Mouse (Mus musculus): ENCODE data around the gene Jag2. TPM values are rescaled to one million over a fixed set of nuclear protein-coding genes. Genes with fewer than 3 reads are reported as not detected.

Jag2 gene
- polyA plus RNA-seq, 1 experiment from 2014 or later, result 3.7 TPM

DNA sequence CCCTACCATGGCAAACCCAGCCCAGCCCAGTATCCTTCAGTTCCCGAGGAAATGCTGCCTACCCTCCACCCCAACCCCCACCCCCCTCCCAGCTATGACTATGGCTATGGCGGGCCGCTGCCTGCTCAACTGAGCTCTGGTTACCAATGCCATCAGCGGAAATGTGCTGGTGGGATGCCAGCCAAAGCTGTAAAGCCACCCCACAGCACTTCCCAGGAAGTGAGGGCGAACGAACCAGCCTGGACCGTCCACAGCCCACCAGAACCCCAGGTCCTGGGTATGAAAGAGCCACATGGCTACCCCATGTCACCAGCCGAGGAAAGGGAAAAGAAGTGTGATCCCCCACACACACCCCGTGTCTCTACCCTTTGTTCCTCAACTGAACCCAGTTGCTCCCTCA is 11.1 kb upstream of the Jag2 start:
- 77% methylated on average over 9 of the region's 9 CpGs for WGBS
- Histone ChIP-seq H3K36me3 (no peaks in the 10 kb centered on the region), H3K9ac (no peak overlapping the region), H3K27ac (no peak overlapping the region), H3K4me3 (no peak overlapping the region), H3K9me3 (replicated peaks) (no peaks in the 10 kb centered on the region), H3K4me2 (peak overlapping the region; percentile 90), H3K4me1 (replicated peaks) (peaks cover 24% of the 10 kb centered on the region), H3K27me3 (0 out of 2 replicates have a peak, but pooled peaks cover 7% of the 10 kb centered on the region)
- no peak for ATAC-seq (replicated peaks; ENCODE audit: insufficient number of reproducible peaks, insufficient read depth, low FRiP score, low read depth)

DNA sequence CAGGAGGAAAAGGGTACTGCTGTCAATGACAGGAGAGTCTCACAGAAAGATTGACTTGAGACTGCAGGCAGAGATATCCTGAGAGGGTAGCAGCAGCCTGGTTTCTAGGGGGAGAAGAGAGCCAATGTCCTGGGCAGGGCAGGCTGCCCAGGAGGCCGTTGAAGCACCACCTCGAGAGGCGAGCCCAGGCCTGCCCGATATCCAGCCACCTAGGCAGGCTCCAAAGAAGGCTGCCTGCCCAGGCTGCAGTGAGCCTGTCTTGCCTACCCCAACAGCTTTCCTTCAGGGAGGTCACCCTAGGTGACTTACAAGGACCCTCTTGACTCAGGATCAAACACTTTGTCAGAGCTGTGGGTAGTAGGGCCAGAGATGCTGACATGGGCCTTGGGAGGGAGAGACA is 10.7 kb upstream of the Jag2 start:
- H3K27ac ChIP-seq, result no peak overlapping the region
- WGBS, result 84% methylated on average over 4 of the region's 4 CpGs

DNA sequence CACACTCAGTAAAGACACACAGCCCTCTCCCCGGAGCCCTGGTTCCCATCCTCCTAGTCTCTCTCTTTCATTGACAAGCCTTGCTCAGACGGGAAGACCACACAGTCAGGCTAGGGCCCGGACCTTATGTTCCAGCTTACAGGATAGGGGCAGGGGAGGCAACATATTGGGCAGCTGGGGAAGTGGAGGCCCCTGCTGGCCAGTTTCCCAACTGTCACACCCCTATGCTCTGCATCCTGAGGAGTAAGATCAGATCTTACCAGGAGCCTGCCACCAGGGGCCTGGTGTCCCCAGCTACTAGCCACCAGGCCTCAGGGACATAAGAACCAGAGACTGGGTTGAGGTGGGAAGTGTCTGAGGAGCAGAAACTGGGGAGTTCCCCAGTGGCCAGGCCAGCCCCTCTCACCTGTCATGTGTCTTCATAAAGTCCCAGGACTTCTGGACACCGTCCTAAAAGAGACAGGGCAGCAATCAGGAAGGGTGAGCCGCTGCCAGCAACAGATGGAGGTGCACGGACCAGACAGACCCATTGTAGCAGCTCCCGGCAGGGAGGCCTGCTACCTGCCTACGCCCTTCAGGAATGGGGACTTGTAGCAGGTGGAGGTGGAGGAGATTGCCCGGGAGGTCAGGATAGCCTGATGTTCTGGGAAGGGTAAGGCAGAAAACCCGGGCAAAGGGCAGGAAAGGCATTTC is 9.4 kb upstream of the Jag2 start:
- 0 out of 2 replicates have a peak, but pooled peaks cover 7% of the 10 kb centered on the region for H3K27me3 ChIP-seq

More for the DNA sequence above, 10.7 kb upstream of the Jag2 start:
- 0 out of 2 replicates have a peak, but pooled peaks cover 7% of the 10 kb centered on the region for H3K27me3 ChIP-seq
- peaks cover 24% of the 10 kb centered on the region for H3K4me1 ChIP-seq (replicated peaks)
- no peaks in the 10 kb centered on the region for H3K9me3 ChIP-seq (replicated peaks)
- ATAC-seq (replicated peaks; ENCODE audit: insufficient number of reproducible peaks, insufficient read depth, low FRiP score, low read depth), result no peak
- no peaks in the 10 kb centered on the region for H3K36me3 ChIP-seq
- H3K9ac ChIP-seq, result no peak overlapping the region
- no peak overlapping the region for H3K4me3 ChIP-seq
- no peak overlapping the region for H3K4me2 ChIP-seq

DNA sequence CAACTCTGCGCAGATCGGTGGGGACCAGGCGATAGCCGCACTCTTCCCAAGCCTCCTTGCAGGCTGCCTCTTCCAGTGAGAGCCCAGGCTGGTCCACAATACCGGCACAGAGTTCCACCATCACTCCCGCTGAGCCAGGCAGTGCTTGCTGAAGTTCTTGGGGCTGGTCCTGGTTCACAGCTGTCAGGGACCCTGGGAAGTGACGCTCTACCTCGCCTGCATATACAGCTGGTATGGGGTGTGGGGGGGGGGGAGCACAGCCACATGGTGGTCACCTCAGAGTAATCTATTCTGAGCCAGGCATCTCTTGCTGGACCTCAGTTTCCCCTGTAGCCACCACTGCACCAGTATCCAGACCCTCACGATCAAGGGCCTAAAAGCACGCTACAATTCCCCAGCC is 8.8 kb upstream of the Jag2 start:
- no peak overlapping the region for H3K9ac ChIP-seq
- WGBS, result 71% methylated on average over 10 of the region's 10 CpGs
- H3K4me1 ChIP-seq (replicated peaks), result peaks cover 24% of the 10 kb centered on the region
- H3K4me3 ChIP-seq, result no peak overlapping the region
- no peak overlapping the region for H3K4me2 ChIP-seq
- H3K27me3 ChIP-seq, result 0 out of 2 replicates have a peak, but pooled peaks cover 9% of the 10 kb centered on the region
- ATAC-seq (replicated peaks; ENCODE audit: insufficient number of reproducible peaks, insufficient read depth, low FRiP score, low read depth), result no peak
- no peak overlapping the region for H3K27ac ChIP-seq
- H3K9me3 ChIP-seq (replicated peaks), result no peaks in the 10 kb centered on the region
- H3K36me3 ChIP-seq, result no peaks in the 10 kb centered on the region

More for the DNA sequence above, 9.4 kb upstream of the Jag2 start:
- Histone ChIP-seq H3K4me1 (replicated peaks) (peaks cover 24% of the 10 kb centered on the region), H3K9ac (no peak overlapping the region), H3K36me3 (no peaks in the 10 kb centered on the region), H3K4me2 (no peak overlapping the region), H3K9me3 (replicated peaks) (no peaks in the 10 kb centered on the region), H3K27ac (no peak overlapping the region), H3K4me3 (no peak overlapping the region)
- 59% methylated on average over 10 of the region's 10 CpGs for WGBS
- no peak for ATAC-seq (replicated peaks; ENCODE audit: insufficient number of reproducible peaks, insufficient read depth, low FRiP score, low read depth)

DNA sequence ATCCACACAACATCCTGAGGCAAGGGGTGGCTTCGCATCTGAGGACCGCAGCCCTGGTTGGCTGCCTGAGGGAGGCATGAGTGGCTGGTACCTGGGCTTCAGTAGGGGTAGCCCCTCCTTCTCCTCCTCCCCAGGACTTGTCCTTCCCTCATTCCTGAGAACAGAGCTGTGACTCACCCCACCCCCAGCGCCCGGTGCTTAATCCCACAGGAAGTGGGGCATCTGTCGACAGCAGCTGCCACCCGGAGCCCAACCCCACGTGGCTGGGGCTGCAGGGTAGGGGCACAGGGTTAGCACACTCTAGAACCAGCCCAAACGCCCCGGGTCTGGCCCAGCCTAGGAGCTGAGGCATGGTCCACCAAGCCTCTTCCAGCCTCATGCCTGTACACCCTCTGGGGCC is 8.3 kb upstream of the Jag2 start:
- Histone ChIP-seq H3K9ac (no peak overlapping the region), H3K4me1 (replicated peaks) (peaks cover 26% of the 10 kb centered on the region)
- no peak for ATAC-seq (replicated peaks; ENCODE audit: insufficient number of reproducible peaks, insufficient read depth, low FRiP score, low read depth)

DNA sequence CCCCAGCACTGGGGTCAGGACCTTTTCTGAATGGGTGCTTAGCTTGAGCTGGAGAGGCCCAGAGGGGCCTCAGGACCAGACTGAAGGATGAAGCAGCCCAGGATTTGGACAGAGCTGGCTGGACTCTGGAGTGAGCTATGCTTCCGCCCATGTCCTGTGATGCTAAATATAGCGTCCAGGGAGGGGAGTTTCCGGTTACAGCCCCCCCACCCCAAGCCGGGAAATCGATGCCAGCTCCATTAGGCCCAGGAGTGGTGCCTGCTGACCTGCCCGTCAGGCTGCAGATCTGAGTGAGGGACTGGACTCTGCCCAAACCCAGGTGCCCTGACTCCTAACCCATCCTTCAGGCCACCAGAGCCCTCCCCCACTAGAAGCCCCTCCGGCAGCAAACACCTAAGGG is 3.1 kb upstream of the Jag2 start:
- WGBS, result 21% methylated on average over 7 of the region's 7 CpGs
- Histone ChIP-seq H3K4me1 (replicated peaks) (peaks cover 33% of the 10 kb centered on the region), H3K9me3 (replicated peaks) (no peaks in the 10 kb centered on the region), H3K27ac (no peak overlapping the region), H3K4me2 (0 out of 2 replicates have a peak overlapping the region, but pooled peaks have one; percentile 14), H3K27me3 (peaks cover 45% of the 10 kb centered on the region), H3K36me3 (no peaks in the 10 kb centered on the region), H3K9ac (no peak overlapping the region), H3K4me3 (no peak overlapping the region)
- no peak for ATAC-seq (replicated peaks; ENCODE audit: insufficient number of reproducible peaks, insufficient read depth, low FRiP score, low read depth)

More for the DNA sequence above, 8.3 kb upstream of the Jag2 start:
- peaks cover 9% of the 10 kb centered on the region; the same call in 1 of the 2 replicates for H3K27me3 ChIP-seq
- H3K4me2 ChIP-seq, result no peak overlapping the region
- H3K9me3 ChIP-seq (replicated peaks), result no peaks in the 10 kb centered on the region
- no peak overlapping the region for H3K27ac ChIP-seq
- no peaks in the 10 kb centered on the region for H3K36me3 ChIP-seq
- no peak overlapping the region for H3K4me3 ChIP-seq
- WGBS, result 35% methylated on average over 9 of the region's 9 CpGs

DNA sequence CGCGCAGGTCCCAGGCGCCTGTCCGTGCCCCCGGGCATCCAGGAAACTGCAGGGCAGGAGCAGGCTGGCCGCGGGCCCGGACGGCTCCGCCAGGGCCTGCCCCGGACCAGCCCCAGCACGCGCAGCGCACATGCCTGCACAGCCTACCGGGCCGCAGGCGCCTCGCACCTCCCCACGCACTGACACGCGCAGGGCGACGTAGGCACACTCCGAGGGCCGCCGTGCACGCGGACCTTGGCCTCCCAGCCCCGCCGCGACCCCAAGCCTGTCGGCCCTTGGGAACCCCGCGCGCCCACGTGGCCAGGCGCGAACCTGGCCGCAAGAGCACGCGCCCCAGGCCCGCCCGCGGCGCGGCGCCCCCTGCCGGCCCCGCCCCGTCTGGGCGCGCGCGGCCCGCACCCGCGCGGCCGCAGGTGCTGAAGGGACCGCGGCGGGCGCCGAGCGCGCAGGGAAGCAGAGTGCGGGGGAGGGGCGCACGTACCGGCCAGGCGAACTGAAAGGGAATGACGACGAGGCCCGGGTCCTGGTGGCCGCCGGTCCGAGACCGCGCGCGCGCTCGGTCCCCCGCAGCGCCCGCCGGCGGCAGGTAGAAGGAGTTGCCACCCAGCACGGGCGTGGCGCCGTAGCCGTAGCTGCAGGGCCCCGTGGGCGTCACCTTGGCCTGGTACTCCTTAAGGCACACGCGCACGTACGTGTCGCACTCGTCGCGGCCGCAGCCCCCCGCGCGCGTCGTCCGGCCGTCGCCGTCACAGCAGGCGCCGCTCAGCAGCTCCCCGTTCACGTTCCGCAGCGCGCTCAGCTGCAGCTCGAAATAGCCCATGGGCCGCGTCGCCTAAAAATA is 955 bp downstream of the Jag2 start:
- WGBS, result 1% methylated on average over 119 of the region's 124 CpGs
- Histone ChIP-seq H3K9me3 (replicated peaks) (no peaks in the 10 kb centered on the region), H3K4me3 (peak overlapping the region; percentile 63), H3K9ac (peak overlapping the region; percentile 65), H3K27ac (peak overlapping the region; percentile 65), H3K27me3 (peaks cover 81% of the 10 kb centered on the region), H3K4me2 (peak overlapping the region; percentile 98), H3K36me3 (no peaks in the 10 kb centered on the region), H3K4me1 (replicated peaks) (peaks cover 38% of the 10 kb centered on the region)
- ATAC-seq (replicated peaks; ENCODE audit: insufficient number of reproducible peaks, insufficient read depth, low FRiP score, low read depth), result peak; percentile 10

DNA sequence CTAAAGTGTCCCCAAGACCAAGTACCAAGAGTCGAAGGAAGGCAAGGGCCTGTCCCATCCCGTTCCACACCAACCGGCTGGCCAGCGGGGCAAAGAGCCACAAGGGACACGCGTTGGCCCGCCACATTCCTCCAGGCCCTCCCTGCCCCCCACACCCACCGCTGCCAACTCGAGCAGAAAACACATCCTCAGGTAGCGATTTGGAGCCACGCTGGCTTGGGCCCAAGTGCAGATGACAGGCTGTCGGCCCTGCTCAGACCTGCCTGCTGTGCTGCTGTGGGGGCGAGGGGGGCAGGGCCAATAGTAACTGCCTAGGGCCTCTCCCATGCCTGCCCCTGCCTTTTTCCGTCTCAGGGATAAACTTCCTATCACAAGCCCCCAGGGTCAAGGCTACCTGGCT is 2.3 kb downstream of the Jag2 start:
- WGBS, result 60% methylated on average over 14 of the region's 14 CpGs
- ATAC-seq (replicated peaks; ENCODE audit: insufficient number of reproducible peaks, insufficient read depth, low FRiP score, low read depth), result no peak
- H3K4me2 ChIP-seq, result peak overlapping the region; percentile 98
- peaks cover 37% of the 10 kb centered on the region for H3K4me1 ChIP-seq (replicated peaks)
- H3K9me3 ChIP-seq (replicated peaks), result no peaks in the 10 kb centered on the region
- H3K27me3 ChIP-seq, result peaks cover 92% of the 10 kb centered on the region
- no peaks in the 10 kb centered on the region for H3K36me3 ChIP-seq
- no peak overlapping the region for H3K9ac ChIP-seq
- no peak overlapping the region; the same call in 1 of the 2 replicates for H3K4me3 ChIP-seq
- H3K27ac ChIP-seq, result no peak overlapping the region

DNA sequence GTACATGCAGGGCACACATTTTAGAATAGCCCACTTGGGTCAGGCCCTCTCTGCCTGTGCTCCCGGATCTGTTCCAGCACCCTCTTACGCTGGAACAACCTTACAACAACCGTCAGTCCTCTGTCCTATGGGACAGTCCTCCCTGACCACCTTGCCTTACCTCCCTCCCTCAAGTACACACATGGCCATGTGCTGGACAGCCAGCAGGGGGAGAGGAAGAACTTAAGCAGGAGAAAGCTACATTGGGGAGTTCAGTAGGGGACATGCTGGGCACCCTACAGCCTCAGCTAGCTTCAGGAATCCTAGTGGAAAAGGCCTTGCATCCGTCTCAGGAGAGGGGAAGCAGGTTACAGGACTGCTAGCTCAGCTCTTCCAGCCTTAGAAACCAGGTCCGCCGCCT is 3.6 kb downstream of the Jag2 start:
- Histone ChIP-seq H3K27me3 (peaks cover 82% of the 10 kb centered on the region), H3K36me3 (no peaks in the 10 kb centered on the region), H3K9me3 (replicated peaks) (no peaks in the 10 kb centered on the region), H3K4me2 (no peak overlapping the region), H3K27ac (no peak overlapping the region), H3K9ac (no peak overlapping the region), H3K4me1 (replicated peaks) (peaks cover 48% of the 10 kb centered on the region), H3K4me3 (no peak overlapping the region)
- 74% methylated on average over 6 of the region's 6 CpGs for WGBS
- no peak for ATAC-seq (replicated peaks; ENCODE audit: insufficient number of reproducible peaks, insufficient read depth, low FRiP score, low read depth)

DNA sequence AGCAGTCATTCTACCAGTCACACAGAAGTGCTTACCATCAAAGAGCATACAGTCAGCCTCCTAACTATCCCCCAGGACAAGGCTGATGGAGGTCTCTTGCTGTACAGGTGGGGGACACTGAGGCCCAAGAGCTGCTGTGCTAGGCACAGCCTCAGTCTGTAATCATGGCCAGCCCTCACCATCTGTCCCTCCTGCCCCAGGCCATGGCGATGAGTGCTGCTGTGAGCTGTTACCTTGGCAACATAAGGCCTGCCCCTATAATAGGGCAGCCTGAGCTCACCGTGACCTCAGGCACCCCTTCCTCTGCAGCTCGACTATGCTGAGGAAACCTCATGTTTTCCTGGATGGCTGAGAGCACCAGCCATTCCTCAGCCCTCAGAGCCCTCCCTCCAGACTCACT is 7.0 kb downstream of the Jag2 start:
- Histone ChIP-seq H3K4me2 (no peak overlapping the region), H3K27me3 (peaks cover 81% of the 10 kb centered on the region), H3K27ac (no peak overlapping the region), H3K9ac (no peak overlapping the region), H3K4me3 (no peak overlapping the region), H3K36me3 (no peaks in the 10 kb centered on the region), H3K9me3 (replicated peaks) (no peaks in the 10 kb centered on the region), H3K4me1 (replicated peaks) (peaks cover 36% of the 10 kb centered on the region)
- no peak for ATAC-seq (replicated peaks; ENCODE audit: insufficient number of reproducible peaks, insufficient read depth, low FRiP score, low read depth)
- 48% methylated on average over 3 of the region's 3 CpGs for WGBS

DNA sequence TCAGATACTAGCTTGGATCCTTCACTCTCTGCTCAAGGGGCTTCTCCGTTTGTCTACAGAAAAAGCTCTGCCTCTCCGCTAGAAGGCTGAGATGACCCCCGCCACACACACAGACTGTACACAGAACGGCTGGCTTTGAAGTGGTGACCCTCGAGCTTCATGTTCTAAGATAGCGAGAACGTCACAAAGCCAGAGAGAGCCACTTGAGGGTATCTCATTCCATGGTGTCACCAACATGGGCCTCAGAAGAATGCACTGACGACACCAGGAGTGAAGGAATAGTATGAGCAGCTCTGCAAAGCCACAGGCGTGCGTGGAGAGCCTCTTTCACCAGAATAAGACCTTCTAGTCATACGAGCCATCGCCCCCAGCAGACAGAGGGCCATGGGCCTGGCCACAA is 8.1 kb downstream of the Jag2 start:
- Histone ChIP-seq H3K27me3 (peaks cover 73% of the 10 kb centered on the region), H3K27ac (no peak overlapping the region), H3K9ac (no peak overlapping the region; the same call in 1 of the 2 replicates), H3K9me3 (replicated peaks) (no peaks in the 10 kb centered on the region), H3K4me1 (replicated peaks) (peaks cover 42% of the 10 kb centered on the region), H3K36me3 (no peaks in the 10 kb centered on the region), H3K4me3 (no peak overlapping the region), H3K4me2 (0 out of 2 replicates have a peak overlapping the region, but pooled peaks have one; percentile 27)
- ATAC-seq (replicated peaks; ENCODE audit: insufficient number of reproducible peaks, insufficient read depth, low FRiP score, low read depth), result 0 out of 2 replicates have a peak, but pooled peaks have one; percentile 24
- 54% methylated on average over 12 of the region's 12 CpGs for WGBS

All from heart, embryonic 15.5 days (tissue).